Mouse (Mus musculus): Measurements from ENCODE around the gene Alyref. TPM values are rescaled to one million over a fixed set of nuclear protein-coding genes. Genes with fewer than 3 reads are reported as not detected.
A peak's percentile ranks its signal among the peaks of the same experiment; 100 is the strongest.

Alyref gene
- polyA plus RNA-seq, 1 experiment: 113 TPM

- Histone ChIP-seq H3K36me3 (ENCODE audit: control insufficient read depth, insufficient read depth) (peaks cover 10% of the 10 kb centered on the region), H3K79me2 (ENCODE audit: control insufficient read depth, insufficient read depth) (no peaks in the 10 kb centered on the region), H3ac (ENCODE audit: control insufficient read depth, insufficient read length) (no peak overlapping the region), H3K4me2 (ENCODE audit: low read depth) (peak overlapping the region; percentile 57), H3K27me3 (ENCODE audit: control insufficient read depth, insufficient read depth, insufficient read length) (no peaks in the 10 kb centered on the region), H3K4me3 (no peak overlapping the region)
- TF ChIP-seq MYOD1 (IDR thresholded peaks at IDR 0.05; ENCODE audit: control insufficient read depth in 1 of 3, insufficient read length in 2 of 3, low read depth in 2 of 3): peak in 2 of 3 experiments; percentile 62 to 67
- TF ChIP-seq MYOG (IDR thresholded peaks at IDR 0.05; ENCODE audit: control insufficient read depth in 1 of 3, insufficient read depth in 1 of 3, insufficient read length in 2 of 3, low read depth in 2 of 3): peak in 2 of 3 experiments; percentile 2 to 64
- no peak for TF ChIP-seq E2F4 (IDR thresholded peaks at IDR 0.05; ENCODE audit: insufficient read depth)
These were observed 42.9 kb downstream of the Alyref start for GRCm38 (mm10) chr11:120555260-120555659.

- Histone ChIP-seq H3K4me2 (ENCODE audit: low read depth) (peak overlapping the region; percentile 57), H3K4me3 (no peak overlapping the region), H3ac (ENCODE audit: control insufficient read depth, insufficient read length) (no peak overlapping the region), H3K79me2 (ENCODE audit: control insufficient read depth, insufficient read depth) (no peaks in the 10 kb centered on the region), H3K27me3 (ENCODE audit: control insufficient read depth, insufficient read depth, insufficient read length) (no peaks in the 10 kb centered on the region), H3K36me3 (ENCODE audit: control insufficient read depth, insufficient read depth) (peaks cover 7% of the 10 kb centered on the region)
- TF ChIP-seq SRF (IDR thresholded peaks at IDR 0.05; ENCODE audit: control insufficient read depth, insufficient read length, low read depth) (no peak), MYOD1 (IDR thresholded peaks at IDR 0.05; ENCODE audit: control insufficient read depth in 1 of 3, insufficient read length in 2 of 3, low read depth in 2 of 3) (peak in 2 of 3 experiments; percentile 52 to 73), REST (IDR thresholded peaks at IDR 0.05; ENCODE audit: insufficient read depth, insufficient read length) (no peak), MYOG (IDR thresholded peaks at IDR 0.05; ENCODE audit: control insufficient read depth in 1 of 3, insufficient read depth in 1 of 3, insufficient read length in 2 of 3, low read depth in 2 of 3) (peak in 2 of 3 experiments; percentile 74 to 82), CEBPB (IDR thresholded peaks at IDR 0.05; ENCODE audit: insufficient read depth, poor library complexity, severe bottlenecking) (peak; percentile 85), USF1 (IDR thresholded peaks at IDR 0.05; ENCODE audit: low read depth) (peak; percentile 34), TCF3 (IDR thresholded peaks at IDR 0.05; ENCODE audit: insufficient read length, low read depth) (peak; percentile 4), TCF12 (IDR thresholded peaks at IDR 0.05; ENCODE audit: insufficient read depth, poor library complexity, severe bottlenecking) (peak; percentile 36), E2F4 (IDR thresholded peaks at IDR 0.05; ENCODE audit: insufficient read depth) (no peak), MAX (IDR thresholded peaks at IDR 0.05; ENCODE audit: low read depth) (no peak), POLR2A (IDR thresholded peaks at IDR 0.05; ENCODE audit: insufficient read length, low read depth) (no peak), POLR2AphosphoS2 (IDR thresholded peaks at IDR 0.05; ENCODE audit: insufficient read length, low read depth) (no peak)
These were observed 43.3 kb downstream of the Alyref start for GRCm38 (mm10) chr11:120554834-120555233.

GRCm38 (mm10) chr11:120552736-120553135, 45.4 kb downstream of the Alyref start:
- Histone ChIP-seq H3K79me2 (ENCODE audit: control insufficient read depth, insufficient read depth) (peaks cover 14% of the 10 kb centered on the region), H3K27me3 (ENCODE audit: control insufficient read depth, insufficient read depth, insufficient read length) (no peaks in the 10 kb centered on the region), H3K36me3 (ENCODE audit: control insufficient read depth, insufficient read depth) (no peaks in the 10 kb centered on the region), H3K4me3 (no peak overlapping the region), H3ac (ENCODE audit: control insufficient read depth, insufficient read length) (no peak overlapping the region), H3K4me2 (ENCODE audit: low read depth) (no peak overlapping the region)
- no peak for TF ChIP-seq CEBPB (IDR thresholded peaks at IDR 0.05; ENCODE audit: insufficient read depth, poor library complexity, severe bottlenecking)

GRCm38 (mm10) chr11:120550810-120551440, 47.2 kb downstream of the Alyref start, which contains the start of gene Ppp1r27:
Gene Ppp1r27, minus strand, starts transcription at chr11:120551132.
- peak within 1 kb of the TSS; percentile 75 for H3K4me3 ChIP-seq
- TF ChIP-seq E2F4 (IDR thresholded peaks at IDR 0.05; ENCODE audit: insufficient read depth) (no peak), POLR2A (IDR thresholded peaks at IDR 0.05; ENCODE audit: insufficient read length, low read depth) (no peak), POLR2AphosphoS2 (IDR thresholded peaks at IDR 0.05; ENCODE audit: insufficient read length, low read depth) (no peak), MAX (IDR thresholded peaks at IDR 0.05; ENCODE audit: low read depth) (no peak), MYOD1 (IDR thresholded peaks at IDR 0.05; ENCODE audit: control insufficient read depth in 1 of 3, insufficient read length in 2 of 3, low read depth in 2 of 3) (no peak), USF1 (IDR thresholded peaks at IDR 0.05; ENCODE audit: low read depth) (no peak), MYOG (IDR thresholded peaks at IDR 0.05; ENCODE audit: control insufficient read depth in 1 of 3, insufficient read depth in 1 of 3, insufficient read length in 2 of 3, low read depth in 2 of 3) (no peak), TCF12 (IDR thresholded peaks at IDR 0.05; ENCODE audit: insufficient read depth, poor library complexity, severe bottlenecking) (no peak), SRF (IDR thresholded peaks at IDR 0.05; ENCODE audit: control insufficient read depth, insufficient read length, low read depth) (no peak), TCF3 (IDR thresholded peaks at IDR 0.05; ENCODE audit: insufficient read length, low read depth) (no peak), REST (IDR thresholded peaks at IDR 0.05; ENCODE audit: insufficient read depth, insufficient read length) (no peak), CEBPB (IDR thresholded peaks at IDR 0.05; ENCODE audit: insufficient read depth, poor library complexity, severe bottlenecking) (no peak)
- no peaks in the 10 kb centered on the region for H3K27me3 ChIP-seq (ENCODE audit: control insufficient read depth, insufficient read depth, insufficient read length)
- peak within 1 kb of the TSS; percentile 99 for H3K4me2 ChIP-seq (ENCODE audit: low read depth)
- H3K79me2 ChIP-seq (ENCODE audit: control insufficient read depth, insufficient read depth): peaks cover 31% of the 10 kb centered on the region
- H3K36me3 ChIP-seq (ENCODE audit: control insufficient read depth, insufficient read depth): no peaks in the 10 kb centered on the region
- peak within 1 kb of the TSS; percentile 63 for H3ac ChIP-seq (ENCODE audit: control insufficient read depth, insufficient read length)

- TF ChIP-seq MYOD1 (IDR thresholded peaks at IDR 0.05; ENCODE audit: control insufficient read depth in 1 of 3, insufficient read length in 2 of 3, low read depth in 2 of 3) (no peak), CEBPB (IDR thresholded peaks at IDR 0.05; ENCODE audit: insufficient read depth, poor library complexity, severe bottlenecking) (peak; percentile 20; the same call in 1 of the 2 replicates), TCF3 (IDR thresholded peaks at IDR 0.05; ENCODE audit: insufficient read length, low read depth) (no peak)
- H3K36me3 ChIP-seq (ENCODE audit: control insufficient read depth, insufficient read depth): no peaks in the 10 kb centered on the region
- H3K4me3 ChIP-seq: peak overlapping the region; percentile 75
- H3K27me3 ChIP-seq (ENCODE audit: control insufficient read depth, insufficient read depth, insufficient read length): no peaks in the 10 kb centered on the region
- H3K79me2 ChIP-seq (ENCODE audit: control insufficient read depth, insufficient read depth): peaks cover 33% of the 10 kb centered on the region
- peak overlapping the region; percentile 99 for H3K4me2 ChIP-seq (ENCODE audit: low read depth)
- H3ac ChIP-seq (ENCODE audit: control insufficient read depth, insufficient read length): peak overlapping the region; percentile 63
These were observed 48.0 kb downstream of the Alyref start for GRCm38 (mm10) chr11:120549986-120550809.

Data from myocyte (in vitro differentiated cells).